Mouse (Mus musculus): ENCODE measurements at regions not wholly inside any gene's neighbourhood (a gene's known extent, or its start where the extent isn't known, plus 50 kb on each side); places are given as distances from the start of the nearest gene placed in this dataset.
A peak's percentile ranks its signal among the peaks of the same experiment; 100 is the strongest.

- no peaks in the 10 kb centered on the region for H3K4me1 ChIP-seq
- no peaks in the 10 kb centered on the region for H3K27me3 ChIP-seq
- H3K4me3 ChIP-seq (replicated peaks), result no peak overlapping the region
- no peak for ATAC-seq (ENCODE audit: insufficient number of reproducible peaks, low FRiP score, low TSS enrichment, low read depth)
- H3K36me3 ChIP-seq, result no peaks in the 10 kb centered on the region
- no peaks in the 10 kb centered on the region for H3K9me3 ChIP-seq (replicated peaks)
- no peak overlapping the region for H3K27ac ChIP-seq (replicated peaks)
- no peak overlapping the region for H3K9ac ChIP-seq
- WGBS, result 41% methylated on average over 3 of the region's 3 CpGs
- no peak overlapping the region for H3K4me2 ChIP-seq (replicated peaks)
Measured at GRCm38 (mm10) chr7:75923951-75924467, 75.9 kb downstream of the Klhl25 start.

- 39% methylated on average over 4 of the region's 4 CpGs for WGBS
Measured at GRCm38 (mm10) chr7:75927537-75927936, 79.4 kb downstream of the Klhl25 start.

GRCm38 (mm10) chr7:75943844-75944243 lies 95.7 kb downstream of the Klhl25 start:
- Histone ChIP-seq H3K27me3 (no peaks in the 10 kb centered on the region), H3K4me2 (replicated peaks) (no peak overlapping the region), H3K4me1 (no peaks in the 10 kb centered on the region), H3K9ac (no peak overlapping the region), H3K27ac (replicated peaks) (no peak overlapping the region), H3K36me3 (no peaks in the 10 kb centered on the region), H3K4me3 (replicated peaks) (no peak overlapping the region), H3K9me3 (replicated peaks) (no peaks in the 10 kb centered on the region)
- 56% methylated on average over 3 of the region's 3 CpGs for WGBS
- ATAC-seq (ENCODE audit: insufficient number of reproducible peaks, low FRiP score, low TSS enrichment, low read depth), result no peak

More at GRCm38 (mm10) chr7:75927537-75927936, 79.4 kb downstream of the Klhl25 start:
- no peaks in the 10 kb centered on the region for H3K27me3 ChIP-seq
- H3K4me1 ChIP-seq, result no peaks in the 10 kb centered on the region
- no peaks in the 10 kb centered on the region for H3K9me3 ChIP-seq (replicated peaks)
- no peak overlapping the region for H3K4me2 ChIP-seq (replicated peaks)
- 0 out of 2 replicates have a peak, but pooled peaks have one; percentile 24 for ATAC-seq (ENCODE audit: insufficient number of reproducible peaks, low FRiP score, low TSS enrichment, low read depth)
- no peak overlapping the region for H3K9ac ChIP-seq
- H3K27ac ChIP-seq (replicated peaks), result no peak overlapping the region
- H3K4me3 ChIP-seq (replicated peaks), result no peak overlapping the region
- no peaks in the 10 kb centered on the region for H3K36me3 ChIP-seq

GRCm38 (mm10) chr7:75955671-75956070 lies 107.6 kb downstream of the Klhl25 start:
- 66% methylated on average over 9 of the region's 9 CpGs for WGBS
- Histone ChIP-seq H3K9ac (no peak overlapping the region), H3K9me3 (replicated peaks) (no peaks in the 10 kb centered on the region), H3K4me3 (replicated peaks) (no peak overlapping the region), H3K4me1 (no peaks in the 10 kb centered on the region), H3K27me3 (no peaks in the 10 kb centered on the region), H3K36me3 (no peaks in the 10 kb centered on the region), H3K27ac (replicated peaks) (no peak overlapping the region), H3K4me2 (replicated peaks) (no peak overlapping the region)
- ATAC-seq (ENCODE audit: insufficient number of reproducible peaks, low FRiP score, low TSS enrichment, low read depth), result peak; percentile 88

- 88% methylated on average over 5 of the region's 5 CpGs for WGBS
Measured at GRCm38 (mm10) chr7:75957366-75957765, 109.3 kb downstream of the Klhl25 start.

GRCm38 (mm10) chr7:75959903-75960620 lies 112.0 kb downstream of the Klhl25 start:
- no peaks in the 10 kb centered on the region for H3K9me3 ChIP-seq (replicated peaks)
- H3K9ac ChIP-seq, result no peak overlapping the region
- no peak overlapping the region for H3K4me2 ChIP-seq (replicated peaks)
- H3K36me3 ChIP-seq, result no peaks in the 10 kb centered on the region
- no peak for ATAC-seq (ENCODE audit: insufficient number of reproducible peaks, low FRiP score, low TSS enrichment, low read depth)
- no peaks in the 10 kb centered on the region for H3K4me1 ChIP-seq
- no peaks in the 10 kb centered on the region for H3K27me3 ChIP-seq
- 87% methylated on average over 14 of the region's 14 CpGs for WGBS
- H3K27ac ChIP-seq (replicated peaks), result no peak overlapping the region
- H3K4me3 ChIP-seq (replicated peaks), result no peak overlapping the region

More at GRCm38 (mm10) chr7:75957366-75957765, 109.3 kb downstream of the Klhl25 start:
- H3K36me3 ChIP-seq, result no peaks in the 10 kb centered on the region
- no peaks in the 10 kb centered on the region for H3K9me3 ChIP-seq (replicated peaks)
- H3K4me1 ChIP-seq, result no peaks in the 10 kb centered on the region
- H3K4me2 ChIP-seq (replicated peaks), result no peak overlapping the region
- H3K9ac ChIP-seq, result no peak overlapping the region
- no peak overlapping the region for H3K27ac ChIP-seq (replicated peaks)
- H3K27me3 ChIP-seq, result no peaks in the 10 kb centered on the region
- ATAC-seq (ENCODE audit: insufficient number of reproducible peaks, low FRiP score, low TSS enrichment, low read depth), result no peak
- no peak overlapping the region for H3K4me3 ChIP-seq (replicated peaks)

GRCm38 (mm10) chr7:75968177-75968576 lies 120.1 kb downstream of the Klhl25 start:
- no peaks in the 10 kb centered on the region for H3K4me1 ChIP-seq
- H3K36me3 ChIP-seq, result no peaks in the 10 kb centered on the region
- no peaks in the 10 kb centered on the region for H3K9me3 ChIP-seq (replicated peaks)
- no peak overlapping the region for H3K4me2 ChIP-seq (replicated peaks)
- ATAC-seq (ENCODE audit: insufficient number of reproducible peaks, low FRiP score, low TSS enrichment, low read depth), result peak; percentile 65; the same call in 1 of the 2 replicates
- H3K27ac ChIP-seq (replicated peaks), result no peak overlapping the region
- H3K9ac ChIP-seq, result no peak overlapping the region
- H3K4me3 ChIP-seq (replicated peaks), result no peak overlapping the region
- no peaks in the 10 kb centered on the region for H3K27me3 ChIP-seq
- WGBS, result 80% methylated on average over 5 of the region's 5 CpGs

- Histone ChIP-seq H3K4me3 (replicated peaks) (no peak overlapping the region), H3K9me3 (replicated peaks) (no peaks in the 10 kb centered on the region), H3K27me3 (no peaks in the 10 kb centered on the region), H3K9ac (no peak overlapping the region), H3K36me3 (no peaks in the 10 kb centered on the region), H3K4me2 (replicated peaks) (no peak overlapping the region), H3K27ac (replicated peaks) (no peak overlapping the region), H3K4me1 (no peaks in the 10 kb centered on the region)
- no peak for ATAC-seq (ENCODE audit: insufficient number of reproducible peaks, low FRiP score, low TSS enrichment, low read depth)
- WGBS, result 47% methylated on average over 7 of the region's 7 CpGs
Measured at GRCm38 (mm10) chr7:75970914-75971313, 122.8 kb downstream of the Klhl25 start.

- no peak for ATAC-seq (ENCODE audit: insufficient number of reproducible peaks, low FRiP score, low TSS enrichment, low read depth)
- Histone ChIP-seq H3K4me3 (replicated peaks) (no peak overlapping the region), H3K4me1 (no peaks in the 10 kb centered on the region), H3K27me3 (no peaks in the 10 kb centered on the region), H3K9me3 (replicated peaks) (no peaks in the 10 kb centered on the region), H3K36me3 (no peaks in the 10 kb centered on the region), H3K4me2 (replicated peaks) (no peak overlapping the region), H3K9ac (no peak overlapping the region), H3K27ac (replicated peaks) (no peak overlapping the region)
- WGBS, result 88% methylated on average over 3 of the region's 3 CpGs
Measured at GRCm38 (mm10) chr7:75971706-75972105, 123.6 kb downstream of the Klhl25 start.

GRCm38 (mm10) chr7:75981560-75981959 lies 133.4 kb downstream of the Klhl25 start:
- H3K36me3 ChIP-seq, result no peaks in the 10 kb centered on the region
- no peak for ATAC-seq (ENCODE audit: insufficient number of reproducible peaks, low FRiP score, low TSS enrichment, low read depth)
- no peak overlapping the region for H3K4me2 ChIP-seq (replicated peaks)
- no peak overlapping the region for H3K27ac ChIP-seq (replicated peaks)
- H3K4me1 ChIP-seq, result no peaks in the 10 kb centered on the region
- no peak overlapping the region for H3K4me3 ChIP-seq (replicated peaks)
- H3K9me3 ChIP-seq (replicated peaks), result no peaks in the 10 kb centered on the region
- H3K27me3 ChIP-seq, result no peaks in the 10 kb centered on the region
- WGBS, result 51% methylated on average over 5 of the region's 5 CpGs
- H3K9ac ChIP-seq, result no peak overlapping the region

- Histone ChIP-seq H3K27ac (replicated peaks) (no peak overlapping the region), H3K4me2 (replicated peaks) (no peak overlapping the region), H3K4me3 (replicated peaks) (no peak overlapping the region), H3K9ac (no peak overlapping the region), H3K27me3 (no peaks in the 10 kb centered on the region), H3K4me1 (no peaks in the 10 kb centered on the region), H3K36me3 (no peaks in the 10 kb centered on the region), H3K9me3 (replicated peaks) (no peaks in the 10 kb centered on the region)
- whole genome bisulfite sequencing, result 22% methylated on average over 22 of the region's 23 CpGs
- 0 out of 2 replicates have a peak, but pooled peaks have one; percentile 24 for ATAC-seq (ENCODE audit: insufficient number of reproducible peaks, low FRiP score, low TSS enrichment, low read depth)
Measured at GRCm38 (mm10) chr7:75983029-75983808, 135.1 kb downstream of the Klhl25 start.

Data from embryonic facial prominence, embryonic 15.5 days (tissue).